Mouse (Mus musculus) kidney, adult 2 months (tissue): ENCODE measurements at regions not wholly inside any gene's neighbourhood (a gene's known extent, or its start where the extent isn't known, plus 50 kb on each side); places are given as distances from the start of the nearest gene placed in this dataset.
A peak's percentile ranks its signal among the peaks of the same experiment; 100 is the strongest.

Experiments
- DNase-seq: peaks from one replicate; pipeline ENCODE4 v3.0.0; 2021
- H3K27ac ChIP-seq: fragments of 200-500 bp; 2 replicates; pipeline ENCODE4 v1.5.1; 2012; ENCODE audit warnings: low read depth, low read length, control low read depth, inconsistent platforms; ENCODE audit not compliant: insufficient read depth
- H3K27me3 ChIP-seq: fragments of 200-500 bp; replicated peaks from 2 replicates; pipeline ENCODE4 v1.6.1; 2012; ENCODE audit warnings: mild to moderate bottlenecking, moderate library complexity, low read length, inconsistent platforms; ENCODE audit not compliant: control insufficient read depth, insufficient read depth
- H3K36me3 ChIP-seq: fragments of 200-500 bp; 2 replicates; pipeline ENCODE4 v1.6.1; 2012; ENCODE audit warnings: mild to moderate bottlenecking, moderate library complexity, low read length, inconsistent platforms; ENCODE audit not compliant: control insufficient read depth, insufficient read depth
- H3K4me1 ChIP-seq: fragments of 200-500 bp; 2 replicates; pipeline ENCODE4 v1.6.1; 2011; ENCODE audit warnings: low read length; ENCODE audit not compliant: control insufficient read depth, insufficient read depth
- H3K4me3 ChIP-seq: fragments of 200-500 bp; 2 replicates; pipeline ENCODE4 v1.5.1; 2011; ENCODE audit warnings: mild to moderate bottlenecking, low read depth, low read length, control low read depth; ENCODE audit not compliant: insufficient read depth
- CTCF ChIP-seq: fragments of 200-500 bp; conservative IDR thresholded peaks from 2 replicates; pipeline ENCODE4 v1.5.1; 2011; ENCODE audit warnings: low read depth, mild to moderate bottlenecking, control low read depth, low read length, moderate library complexity, mixed read lengths; ENCODE audit not compliant: insufficient read depth, insufficient read length
- POLR2A ChIP-seq: fragments of 200-500 bp; IDR thresholded peaks from one replicate; pipeline ENCODE4 v1.6.1; 2011; ENCODE audit warnings: low read depth, low read length, control low read depth
- WGBS: fragments of 180-500 bp; shearing (Covaris S2); methylation state at CpG from one replicate; pipeline ENCODE4 v1.1.7; 2018; 5-methylcytosine and 5-hydroxymethylcytosine counted together

- no peak overlapping the region for H3K4me3 ChIP-seq
- DNase-seq = peak; percentile 2
- H3K27ac ChIP-seq = no peak overlapping the region
- 59% methylated on average over 4 of the region's 4 CpGs for WGBS
- H3K27me3 ChIP-seq = no peaks in the 10 kb centered on the region
- no peaks in the 10 kb centered on the region for H3K4me1 ChIP-seq
- no peaks in the 10 kb centered on the region for H3K36me3 ChIP-seq
- no peak for TF ChIP-seq POLR2A
Observed at GRCm38 (mm10) chr12:55930468-55930867, 94.3 kb downstream of the Brms1l start.

GRCm38 (mm10) chr12:55926974-55927321, 90.8 kb downstream of the Brms1l start:
- H3K36me3 ChIP-seq = no peaks in the 10 kb centered on the region
- no peak for DNase-seq
- no peak overlapping the region for H3K4me3 ChIP-seq
- H3K27ac ChIP-seq = no peak overlapping the region
- H3K4me1 ChIP-seq = no peaks in the 10 kb centered on the region
- WGBS = 73% methylated on average over 1 of the region's 1 CpGs
- TF ChIP-seq CTCF = no peak
- TF ChIP-seq POLR2A = no peak
- H3K27me3 ChIP-seq = no peaks in the 10 kb centered on the region

GRCm38 (mm10) chr12:55926276-55926973, 90.3 kb downstream of the Brms1l start:
- Histone ChIP-seq H3K4me3 (no peak overlapping the region), H3K27me3 (no peaks in the 10 kb centered on the region), H3K4me1 (no peaks in the 10 kb centered on the region), H3K36me3 (no peaks in the 10 kb centered on the region), H3K27ac (no peak overlapping the region)
- whole genome bisulfite sequencing = 68% methylated on average over 2 of the region's 2 CpGs
- TF ChIP-seq POLR2A (no peak), CTCF (no peak)
- DNase-seq = no peak
